Mouse (Mus musculus) lung, postnatal 0 days (tissue): ENCODE results near the gene Ostf1. TPM values are rescaled to one million over a fixed set of nuclear protein-coding genes. Genes with fewer than 3 reads are reported as not detected.

Experiments used
- ATAC-seq: fragments of 200-750 bp; cut with Nextera tagmentation; 2 replicates; pipeline ENCODE4 v1.8.0; 2017; ENCODE audit warnings: moderate library complexity
- DNase-seq: peaks from one replicate; pipeline ENCODE4 v3.0.0-alpha.2; 2016; ENCODE audit warnings: low spot score
- H3K27ac ChIP-seq: fragments of 300-500 bp; sonication (generic); 2 replicates; pipeline ENCODE4 v1.5.1; 2014; ENCODE audit warnings: antibody characterized with exemption, mild to moderate bottlenecking, low read length, mixed read lengths
- H3K27me3 ChIP-seq: fragments of 300-500 bp; sonication (generic); replicated peaks from 2 replicates; pipeline ENCODE4 v1.6.1; 2014; ENCODE audit warnings: low read length, mixed read lengths; ENCODE audit not compliant: insufficient read depth
- H3K36me3 ChIP-seq: fragments of 300-500 bp; sonication (generic); 2 replicates; pipeline ENCODE4 v1.6.1; 2014; ENCODE audit warnings: low read length, mixed read lengths; ENCODE audit not compliant: insufficient read depth
- H3K4me1 ChIP-seq: fragments of 300-500 bp; sonication (generic); 2 replicates; pipeline ENCODE4 v1.6.1; 2014; ENCODE audit warnings: antibody characterized with exemption, low read depth, low read length, mixed read lengths; ENCODE audit not compliant: insufficient read depth
- H3K4me2 ChIP-seq: fragments of 300-500 bp; sonication (generic); replicated peaks from 2 replicates; pipeline ENCODE4 v1.6.1; 2014; ENCODE audit warnings: low read depth, mild to moderate bottlenecking, low read length, moderate library complexity, mixed read lengths
- H3K4me3 ChIP-seq: fragments of 300-500 bp; sonication (generic); 2 replicates; pipeline ENCODE4 v1.5.1; 2014; ENCODE audit warnings: low read depth, low read length
- H3K9ac ChIP-seq: fragments of 300-500 bp; sonication (generic); replicated peaks from 2 replicates; pipeline ENCODE4 v1.6.1; 2014; ENCODE audit warnings: low read depth, mild to moderate bottlenecking
- H3K9me3 ChIP-seq: fragments of 300-500 bp; sonication (generic); 2 replicates; pipeline ENCODE4 v1.6.1; 2016; ENCODE audit warnings: low read length, mixed read lengths
- CTCF ChIP-seq: IDR thresholded peaks from 2 replicates; pipeline ENCODE4 v1.5.1; 2016; ENCODE audit warnings: antibody characterized with exemption, mild to moderate bottlenecking
- EP300 ChIP-seq: IDR thresholded peaks from 2 replicates; pipeline ENCODE4 v1.6.1; 2016; ENCODE audit warnings: antibody characterized with exemption, mild to moderate bottlenecking, control low read depth
- WGBS: fragments of 180-500 bp; shearing (Covaris S2); extraction: QIAGEN DNeasy Blood & Tissue Kit; methylation state at CpG from one replicate; pipeline ENCODE4 v1.1.7; 2014; 5-methylcytosine and 5-hydroxymethylcytosine counted together
- polyA plus RNA-seq: library from polyadenylated mRNA; unstranded; fragments of >200 nt; fragmentation: Nextera tagmentation; extraction: Ambion mirVana; gene quantifications from 2 replicates; pipeline ENCODE4 v1.2.1, GENCODE M21; 2015

Ostf1 gene
- polyA plus RNA-seq, 1 experiment from 2014 or later: 248 TPM

- no peaks in the 10 kb centered on the region for H3K9me3 ChIP-seq
- peak; percentile 96 for TF ChIP-seq EP300
- no peak for TF ChIP-seq CTCF
- H3K36me3 ChIP-seq: peaks cover 4% of the 10 kb centered on the region; the same call in 1 of the 2 replicates
- H3K4me1 ChIP-seq: peaks cover 6% of the 10 kb centered on the region; the same call in 1 of the 2 replicates
- DNase-seq (peak; percentile 85), ATAC-seq (peak; percentile 91)
- H3K27ac ChIP-seq: 0 out of 2 replicates have a peak overlapping the region, but pooled peaks have one; percentile 68
- no peak overlapping the region for H3K9ac ChIP-seq
- WGBS: 56% methylated on average over 8 of the region's 8 CpGs
- no peak overlapping the region for H3K4me2 ChIP-seq
- no peak overlapping the region for H3K4me3 ChIP-seq
- no peaks in the 10 kb centered on the region for H3K27me3 ChIP-seq
These were observed 32.6 kb downstream of the Ostf1 start for GRCm38 (mm10) chr19:18599051-18599450.

GRCm38 (mm10) chr19:18598265-18598926 is 33.2 kb downstream of the Ostf1 start:
- no peaks in the 10 kb centered on the region for H3K9me3 ChIP-seq
- no peak for DNase-seq
- no peak for ATAC-seq
- H3K36me3 ChIP-seq: peaks cover 4% of the 10 kb centered on the region; the same call in 1 of the 2 replicates
- H3K27me3 ChIP-seq: no peaks in the 10 kb centered on the region
- no peak overlapping the region for H3K9ac ChIP-seq
- no peak overlapping the region for H3K4me2 ChIP-seq
- H3K4me1 ChIP-seq: no peaks in the 10 kb centered on the region
- WGBS: 66% methylated on average over 3 of the region's 3 CpGs
- no peak overlapping the region for H3K4me3 ChIP-seq
- no peak for TF ChIP-seq CTCF
- no peak for TF ChIP-seq EP300
- peak overlapping the region; percentile 68 for H3K27ac ChIP-seq

GRCm38 (mm10) chr19:18597772-18598171 is 33.9 kb downstream of the Ostf1 start:
- Histone ChIP-seq H3K9me3 (no peaks in the 10 kb centered on the region), H3K27ac (peak overlapping the region; percentile 68), H3K9ac (no peak overlapping the region), H3K4me1 (no peaks in the 10 kb centered on the region), H3K27me3 (no peaks in the 10 kb centered on the region), H3K4me2 (no peak overlapping the region), H3K36me3 (peaks cover 3% of the 10 kb centered on the region; the same call in 1 of the 2 replicates), H3K4me3 (no peak overlapping the region)
- WGBS: 70% methylated on average over 6 of the region's 6 CpGs
- DNase-seq (no peak), ATAC-seq (no peak)
- TF ChIP-seq CTCF (no peak), EP300 (no peak)

GRCm38 (mm10) chr19:18596876-18597275 is 34.7 kb downstream of the Ostf1 start:
- H3K27me3 ChIP-seq: no peaks in the 10 kb centered on the region
- DNase-seq (no peak), ATAC-seq (no peak)
- no peak overlapping the region for H3K27ac ChIP-seq
- no peak overlapping the region for H3K9ac ChIP-seq
- no peaks in the 10 kb centered on the region; the same call in 1 of the 2 replicates for H3K36me3 ChIP-seq
- H3K9me3 ChIP-seq: no peaks in the 10 kb centered on the region
- no peak overlapping the region for H3K4me3 ChIP-seq
- no peaks in the 10 kb centered on the region for H3K4me1 ChIP-seq
- WGBS: 83% methylated on average over 5 of the region's 5 CpGs
- TF ChIP-seq CTCF (no peak), EP300 (no peak)
- H3K4me2 ChIP-seq: no peak overlapping the region

GRCm38 (mm10) chr19:18593722-18594121 is 37.9 kb downstream of the Ostf1 start:
- Histone ChIP-seq H3K36me3 (no peaks in the 10 kb centered on the region), H3K4me3 (no peak overlapping the region), H3K27me3 (no peaks in the 10 kb centered on the region), H3K9ac (no peak overlapping the region), H3K4me2 (no peak overlapping the region), H3K27ac (no peak overlapping the region), H3K4me1 (no peaks in the 10 kb centered on the region; the same call in 1 of the 2 replicates), H3K9me3 (no peaks in the 10 kb centered on the region)
- 80% methylated on average over 10 of the region's 10 CpGs for WGBS
- TF ChIP-seq CTCF (no peak), EP300 (no peak)
- peak; percentile 39 for DNase-seq
- peak; percentile 21; the same call in 1 of the 2 replicates for ATAC-seq

GRCm38 (mm10) chr19:18592919-18593318 is 38.7 kb downstream of the Ostf1 start:
- H3K27me3 ChIP-seq: no peaks in the 10 kb centered on the region
- no peaks in the 10 kb centered on the region for H3K9me3 ChIP-seq
- no peak overlapping the region for H3K27ac ChIP-seq
- H3K4me1 ChIP-seq: no peaks in the 10 kb centered on the region; the same call in 1 of the 2 replicates
- ATAC-seq: no peak
- no peak overlapping the region for H3K4me2 ChIP-seq
- H3K36me3 ChIP-seq: no peaks in the 10 kb centered on the region
- WGBS: 77% methylated on average over 6 of the region's 6 CpGs
- TF ChIP-seq CTCF: no peak
- TF ChIP-seq EP300: no peak
- H3K9ac ChIP-seq: no peak overlapping the region
- no peak overlapping the region for H3K4me3 ChIP-seq
- no peak for DNase-seq
